Mouse (Mus musculus) ES-E14 (cell line): ENCODE measurements at regions not wholly inside any gene's neighbourhood (a gene's known extent, or its start where the extent isn't known, plus 50 kb on each side); places are given as distances from the start of the nearest gene placed in this dataset.

Source experiments
- DNase-seq: peaks from one replicate; pipeline ENCODE4 v3.0.0-alpha.2; 2013; ENCODE audit warnings: low read depth, low spot score
- H3K27ac ChIP-seq: 2 replicates; pipeline ENCODE4 v1.5.1; 2012; ENCODE audit warnings: low read depth, mild to moderate bottlenecking, low read length, moderate library complexity, mixed read lengths; ENCODE audit not compliant: poor library complexity, insufficient read depth, severe bottlenecking
- H3K36me3 ChIP-seq: 2 replicates; pipeline ENCODE4 v1.6.1; 2012; ENCODE audit warnings: mild to moderate bottlenecking, low read length, moderate library complexity, mixed read lengths; ENCODE audit not compliant: control insufficient read depth, poor library complexity, insufficient read depth, severe bottlenecking
- H3K4me1 ChIP-seq, 2 experiments: fragments of 150-350 bp in 1 of 2; sonication (generic) in 1 of 2; 2 replicates each; pipeline ENCODE4 v1.6.1; 2012; ENCODE audit warnings: low read length in 2 of 2, mild to moderate bottlenecking in 1 of 2, mixed read lengths in 1 of 2; ENCODE audit not compliant: control insufficient read depth in 2 of 2, insufficient read depth in 2 of 2, poor library complexity in 1 of 2
- H3K4me3 ChIP-seq, 2 experiments: fragments of 150-350 bp in 1 of 2; sonication (generic) in 1 of 2; 2 replicates each; pipeline ENCODE4 v1.5.1; 2012; ENCODE audit warnings: low read length in 2 of 2, low read depth in 1 of 2, mild to moderate bottlenecking in 1 of 2, mixed read lengths in 1 of 2; ENCODE audit not compliant: insufficient read depth in 1 of 2, poor library complexity in 1 of 2, severe bottlenecking in 1 of 2
- H3K9ac ChIP-seq: 2 replicates; pipeline ENCODE4 v1.6.1; 2012; ENCODE audit warnings: low read depth, mild to moderate bottlenecking, low read length, mixed read lengths; ENCODE audit not compliant: poor library complexity, insufficient read depth, severe bottlenecking
- H3K9me3 ChIP-seq: fragments of 150-350 bp; sonication (generic); 2 replicates; pipeline ENCODE4 v1.6.1; 2012; ENCODE audit warnings: low read depth, mild to moderate bottlenecking, low read length; ENCODE audit not compliant: control insufficient read depth, insufficient read depth
- CHD2 ChIP-seq: IDR thresholded peaks from 2 replicates; pipeline ENCODE4 v1.6.1; 2014; ENCODE audit warnings: mild to moderate bottlenecking, low read depth, low read length, inconsistent platforms
- HCFC1 ChIP-seq: IDR thresholded peaks from 2 replicates; pipeline ENCODE4 v1.6.1; 2012; ENCODE audit warnings: low read length, inconsistent platforms, borderline replicate concordance; ENCODE audit not compliant: insufficient read depth
- MAFK ChIP-seq: IDR thresholded peaks from 2 replicates; pipeline ENCODE4 v1.6.1; 2014; ENCODE audit warnings: mild to moderate bottlenecking, low read depth, low read length, inconsistent platforms; ENCODE audit not compliant: insufficient read depth
- ZC3H11A ChIP-seq: IDR thresholded peaks from 2 replicates; pipeline ENCODE4 v1.6.1; 2012; ENCODE audit warnings: low read depth, mild to moderate bottlenecking, inconsistent platforms, low read length, borderline replicate concordance
- ZNF384 ChIP-seq: IDR thresholded peaks from 2 replicates; pipeline ENCODE4 v1.6.1; 2012; ENCODE audit warnings: low read depth, low read length, inconsistent platforms
- in situ Hi-C, 2 experiments: fragments of 600-800 bp; cut with MboI; formaldehyde crosslinking; loops; one replicate each; pipeline ENCODE4 v1.15.1; 2025; ENCODE audit warnings: low sequenced_read_pairs in 2 of 2, inconsistent platforms in 1 of 2; ENCODE audit not compliant: unreplicated experiment in 2 of 2

GRCm38 (mm10) chr13:38740066-38740465 is 81.2 kb upstream of the Eef1e1 start:
- Histone ChIP-seq H3K4me1 (no peaks in the 10 kb centered on the region), H3K9me3 (no peaks in the 10 kb centered on the region), H3K27ac (no peak overlapping the region), H3K36me3 (no peaks in the 10 kb centered on the region), H3K4me3 (no peak overlapping the region), H3K9ac (no peak overlapping the region)
- TF ChIP-seq ZNF384 (no peak), CHD2 (no peak), ZC3H11A (no peak), MAFK (no peak), HCFC1 (no peak)
- in situ Hi-C loops, result no loop called here
- no peak for DNase-seq

GRCm38 (mm10) chr13:38736361-38737035 is 77.6 kb upstream of the Eef1e1 start:
- in situ Hi-C loops, result no loop called here
- TF ChIP-seq HCFC1, result no peak
- no peak for TF ChIP-seq ZNF384
- TF ChIP-seq MAFK, result no peak
- no peak for TF ChIP-seq CHD2
- TF ChIP-seq ZC3H11A, result no peak

GRCm38 (mm10) chr13:38735294-38735693 is 76.4 kb upstream of the Eef1e1 start:
- Histone ChIP-seq H3K9ac (no peak overlapping the region), H3K4me1 (no peaks in the 10 kb centered on the region), H3K27ac (no peak overlapping the region), H3K36me3 (no peaks in the 10 kb centered on the region), H3K9me3 (no peaks in the 10 kb centered on the region), H3K4me3 (no peak overlapping the region)
- in situ Hi-C loops, result no loop called here
- DNase-seq, result no peak
- no peak for TF ChIP-seq ZC3H11A
- no peak for TF ChIP-seq MAFK
- TF ChIP-seq HCFC1, result no peak
- TF ChIP-seq CHD2, result no peak
- TF ChIP-seq ZNF384, result no peak

More at GRCm38 (mm10) chr13:38736361-38737035, 77.6 kb upstream of the Eef1e1 start:
- Histone ChIP-seq H3K4me1 (no peaks in the 10 kb centered on the region), H3K4me3 (no peak overlapping the region), H3K36me3 (no peaks in the 10 kb centered on the region), H3K9me3 (no peaks in the 10 kb centered on the region), H3K27ac (no peak overlapping the region; the same call in 1 of the 2 replicates), H3K9ac (no peak overlapping the region)
- no peak for DNase-seq

DNA sequence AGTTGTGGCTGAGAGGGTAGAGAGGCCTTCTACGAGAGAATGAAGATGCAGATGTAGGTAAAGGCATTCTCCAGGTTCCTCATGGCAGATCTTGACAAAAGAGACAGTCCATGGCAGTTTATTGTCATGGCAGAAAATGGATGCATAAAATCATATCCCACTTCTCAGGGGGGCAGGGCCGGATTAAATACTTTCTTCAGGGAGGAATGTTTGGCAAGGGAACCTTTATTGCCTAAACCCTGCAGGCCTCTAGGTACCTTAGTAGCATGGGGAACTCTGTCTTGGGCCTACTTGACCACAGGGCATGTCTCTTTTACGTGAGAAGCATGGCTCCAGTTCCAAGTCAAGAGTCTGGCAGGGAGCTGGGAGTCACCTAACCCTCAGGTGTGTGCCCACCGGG is 74.4 kb upstream of the Eef1e1 start:
- Histone ChIP-seq H3K9ac (no peak overlapping the region), H3K36me3 (no peaks in the 10 kb centered on the region), H3K27ac (no peak overlapping the region), H3K4me1 (no peaks in the 10 kb centered on the region), H3K4me3 (no peak overlapping the region), H3K9me3 (no peaks in the 10 kb centered on the region)
- TF ChIP-seq CHD2, result no peak
- no peak for TF ChIP-seq ZNF384
- TF ChIP-seq ZC3H11A, result no peak
- TF ChIP-seq MAFK, result no peak
- no peak for DNase-seq
- in situ Hi-C loops, result no loop called here
